Mouse (Mus musculus) heart, embryonic 10.5 days (tissue): ENCODE results near the gene Stau1. TPM values are rescaled to one million over a fixed set of nuclear protein-coding genes. Genes with fewer than 3 reads are reported as not detected.
"Not testable (repeated sequence)": the region's sequence is repeated elsewhere in the genome, so short reads cannot be mapped to it uniquely, and the experiment has no call there.

Experiments used
- DNase-seq: peaks from one replicate; pipeline ENCODE4 v3.0.0-alpha.2; 2017; ENCODE audit warnings: low spot score
- H3K27ac ChIP-seq: fragments of 300-500 bp; sonication (generic); 2 replicates; pipeline ENCODE4 v1.5.1; 2016; ENCODE audit warnings: mild to moderate bottlenecking
- H3K27me3 ChIP-seq: fragments of 300-500 bp; sonication (generic); 2 replicates; pipeline ENCODE4 v1.6.1; 2016; ENCODE audit warnings: mild to moderate bottlenecking; ENCODE audit not compliant: poor library complexity, insufficient read depth, severe bottlenecking
- H3K36me3 ChIP-seq: fragments of 300-500 bp; sonication (generic); 2 replicates; pipeline ENCODE4 v1.6.1; 2016; ENCODE audit warnings: mild to moderate bottlenecking, moderate library complexity
- H3K4me1 ChIP-seq: fragments of 300-500 bp; sonication (generic); 2 replicates; pipeline ENCODE4 v1.6.1; 2016; ENCODE audit warnings: mild to moderate bottlenecking
- H3K4me3 ChIP-seq: fragments of 300-500 bp; sonication (generic); 2 replicates; pipeline ENCODE4 v1.5.1; 2016; ENCODE audit warnings: mild to moderate bottlenecking, moderate library complexity
- H3K9me3 ChIP-seq: fragments of 300-500 bp; sonication (generic); 2 replicates; pipeline ENCODE4 v1.6.1; 2016; ENCODE audit warnings: mild to moderate bottlenecking, moderate library complexity
- WGBS: fragments of 180-500 bp; shearing (Covaris S2); methylation state at CpG from one replicate; pipeline ENCODE4 v1.1.7; 2016; 5-methylcytosine and 5-hydroxymethylcytosine counted together
- polyA plus RNA-seq: library from polyadenylated mRNA; unstranded; fragments of >200 nt; fragmentation: Nextera tagmentation; extraction: Ambion mirVana; gene quantifications from 2 replicates; pipeline ENCODE4 v1.2.1, GENCODE M21; 2016

Gene Stau1
- polyA plus RNA-seq, 1 experiment from 2014 or later: 69.0 TPM

DNA sequence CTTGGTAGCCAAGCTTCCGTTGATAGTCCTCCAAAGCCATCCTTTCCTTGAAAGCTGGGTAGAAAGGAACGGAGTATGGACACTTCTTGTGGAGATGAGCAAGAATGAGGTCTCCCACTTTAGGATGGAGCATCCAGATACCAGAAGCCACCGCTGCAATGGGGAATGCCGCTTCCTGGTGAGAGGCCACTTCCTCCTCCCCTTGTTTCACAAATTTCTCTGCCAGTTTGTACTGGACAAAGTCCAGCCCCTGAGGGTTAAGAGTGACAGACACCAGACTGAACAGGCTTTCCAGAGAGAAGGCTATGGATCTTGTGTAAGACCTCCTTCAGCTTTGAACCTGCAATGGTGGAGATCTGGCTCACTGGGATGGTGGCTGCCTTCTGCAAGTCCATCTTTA is 11.5 kb upstream of the Stau1 start:
- H3K4me3 ChIP-seq, DNase-seq, H3K9me3 ChIP-seq, H3K27ac ChIP-seq, H3K36me3 ChIP-seq, H3K27me3 ChIP-seq: not testable (repeated sequence)
- WGBS: 71% methylated on average over 4 of the region's 4 CpGs
- peaks cover 18% of the 10 kb centered on the region for H3K4me1 ChIP-seq

DNA sequence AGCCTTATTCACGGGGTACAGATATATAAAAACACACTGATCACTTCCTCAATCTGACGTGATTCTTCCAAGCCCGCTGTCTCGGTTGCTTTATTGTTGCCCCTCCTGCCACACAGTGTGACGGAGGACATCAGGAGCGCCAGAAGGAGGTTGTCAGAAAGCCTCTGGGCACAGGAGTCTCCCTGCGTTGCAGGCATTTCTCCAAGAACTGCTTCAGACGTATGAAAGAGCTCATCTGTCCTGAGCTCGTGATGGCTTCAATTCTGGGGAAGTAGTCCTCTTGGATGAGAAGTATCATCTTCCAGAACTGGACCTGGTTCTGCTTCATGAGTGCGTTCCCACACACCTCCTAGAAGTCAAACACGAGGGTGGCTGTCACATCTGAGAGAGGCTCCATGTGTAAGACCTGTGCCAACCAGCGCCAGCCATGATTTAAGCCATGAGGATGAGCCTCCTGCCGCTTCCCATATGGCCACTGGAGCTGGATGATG is 10.9 kb upstream of the Stau1 start:
- Histone ChIP-seq H3K4me1 (peaks cover 18% of the 10 kb centered on the region), H3K27me3 (no peaks in the 10 kb centered on the region), H3K27ac (no peak overlapping the region), H3K9me3 (no peaks in the 10 kb centered on the region), H3K4me3 (no peak overlapping the region), H3K36me3 (no peaks in the 10 kb centered on the region)
- DNase-seq: no peak
- 75% methylated on average over 13 of the region's 13 CpGs for WGBS

DNA sequence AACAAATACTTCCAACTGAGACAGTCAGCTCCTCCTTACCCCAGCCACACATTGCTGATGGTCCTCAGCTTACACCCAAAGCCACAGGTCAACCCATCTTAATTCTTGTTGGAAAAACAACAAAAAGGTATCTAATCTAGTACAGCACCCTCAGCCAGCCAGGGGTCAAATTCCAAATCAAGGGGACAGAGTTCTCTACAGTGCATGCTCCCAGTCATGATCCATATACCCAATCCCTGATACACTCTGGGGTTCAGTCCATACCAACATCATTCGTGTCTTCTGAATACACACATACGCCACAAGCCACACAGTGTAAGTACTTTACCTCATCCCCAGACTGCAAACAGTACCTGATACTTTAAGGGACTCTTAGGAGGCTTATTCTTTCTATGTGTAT is 10.3 kb upstream of the Stau1 start:
- no peak for DNase-seq
- peaks cover 18% of the 10 kb centered on the region for H3K4me1 ChIP-seq
- no peak overlapping the region for H3K4me3 ChIP-seq
- H3K36me3 ChIP-seq: no peaks in the 10 kb centered on the region
- no peak overlapping the region for H3K27ac ChIP-seq
- H3K27me3 ChIP-seq: no peaks in the 10 kb centered on the region
- WGBS: 79% methylated on average over 2 of the region's 2 CpGs
- no peaks in the 10 kb centered on the region for H3K9me3 ChIP-seq

DNA sequence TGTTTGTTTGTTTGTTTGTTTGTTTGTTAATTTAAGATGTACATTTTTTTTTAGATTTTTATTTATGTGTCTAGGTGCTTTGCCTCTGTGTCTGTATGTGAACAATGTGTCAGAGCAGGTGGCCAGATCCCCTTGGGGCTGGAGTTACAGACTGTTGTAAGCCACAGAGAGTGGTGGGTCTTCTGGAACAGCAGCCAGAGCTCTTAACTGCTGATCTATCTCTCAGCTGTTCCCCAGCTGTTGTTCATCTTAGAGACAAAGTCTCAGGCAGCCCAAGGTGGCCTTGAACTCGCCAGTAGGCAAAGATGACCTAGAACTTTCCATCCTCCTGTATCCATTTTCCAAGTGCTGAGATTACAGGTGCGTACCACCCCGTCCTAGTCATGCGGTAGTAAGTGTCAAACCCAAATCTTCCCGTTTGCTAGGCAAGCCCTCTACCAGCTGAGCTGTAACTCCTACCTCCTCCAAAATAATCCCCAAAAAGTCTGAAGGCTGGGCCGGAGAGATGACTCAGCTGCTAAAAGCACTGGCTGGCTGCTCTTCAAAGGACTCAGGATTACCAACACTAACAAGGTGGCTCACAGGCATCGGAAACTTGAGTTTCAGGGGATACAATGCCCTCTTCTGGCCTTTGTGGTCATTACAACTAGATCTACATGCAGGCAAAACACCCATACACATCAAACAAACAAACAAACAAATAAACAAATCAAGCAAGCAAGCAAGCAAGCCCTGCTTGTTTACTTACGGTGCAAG is 8.2 kb upstream of the Stau1 start:
- no peak overlapping the region for H3K4me3 ChIP-seq
- no peak overlapping the region for H3K27ac ChIP-seq
- no peaks in the 10 kb centered on the region for H3K36me3 ChIP-seq
- DNase-seq: no peak
- 47% methylated on average over 8 of the region's 8 CpGs for WGBS
- no peaks in the 10 kb centered on the region for H3K27me3 ChIP-seq
- peaks cover 13% of the 10 kb centered on the region for H3K4me1 ChIP-seq
- no peaks in the 10 kb centered on the region for H3K9me3 ChIP-seq

DNA sequence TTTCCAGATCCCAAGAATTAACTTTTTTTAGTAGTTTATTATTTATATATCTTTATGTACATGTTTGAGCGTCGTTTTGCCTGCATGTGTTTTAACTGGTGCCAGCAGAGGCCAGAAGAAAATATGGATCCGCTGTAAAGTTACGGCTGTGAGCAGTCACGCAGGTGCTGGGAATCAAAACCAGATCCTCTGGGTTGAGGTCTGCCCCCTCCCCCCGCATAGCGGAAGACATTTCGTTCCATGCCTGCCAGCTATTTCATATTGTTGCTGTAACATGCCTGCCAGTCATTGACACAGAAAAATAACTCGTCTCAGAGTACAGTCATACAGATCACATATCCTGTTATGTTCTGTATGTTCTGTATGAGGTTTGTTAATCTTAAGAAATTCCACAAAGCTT is 5.4 kb upstream of the Stau1 start:
- DNase-seq: no peak
- Histone ChIP-seq H3K4me1 (peaks cover 6% of the 10 kb centered on the region; the same call in 1 of the 2 replicates), H3K9me3 (no peaks in the 10 kb centered on the region), H3K36me3 (no peaks in the 10 kb centered on the region), H3K4me3 (no peak overlapping the region), H3K27me3 (no peaks in the 10 kb centered on the region), H3K27ac (no peak overlapping the region)
- 73% methylated on average over 9 of the region's 9 CpGs for WGBS

DNA sequence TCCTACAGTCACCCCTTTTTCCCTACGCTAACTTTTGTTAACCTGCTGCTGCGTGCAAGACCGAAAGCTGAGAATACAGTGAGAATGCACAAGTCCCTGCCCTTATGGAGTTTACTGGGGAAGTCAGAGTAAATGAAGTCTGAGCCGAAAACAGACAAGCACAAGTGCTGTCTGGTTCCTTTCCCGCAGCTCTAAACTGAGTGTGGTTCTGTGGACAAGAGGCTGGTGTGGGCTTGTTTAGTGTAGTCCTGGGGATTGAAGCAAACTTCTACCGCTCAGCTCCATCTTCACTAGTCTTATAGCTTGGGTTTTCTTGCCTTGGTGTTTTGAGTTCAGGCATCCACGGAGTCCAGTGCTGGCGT is 415 bp upstream of the Stau1 start:
- WGBS: 41% methylated on average over 8 of the region's 8 CpGs

GRCm38 (mm10) chr2:166995021-166995795 is 891 bp downstream of the Stau1 start:
- Histone ChIP-seq H3K27ac (peak overlapping the region; percentile 93), H3K36me3 (no peaks in the 10 kb centered on the region), H3K9me3 (no peaks in the 10 kb centered on the region), H3K4me3 (peak overlapping the region; percentile 78), H3K27me3 (no peaks in the 10 kb centered on the region), H3K4me1 (peaks cover 40% of the 10 kb centered on the region)
- peak; percentile 79 for DNase-seq
- 4% methylated on average over 28 of the region's 28 CpGs for WGBS

More for the DNA sequence above, 415 bp upstream of the Stau1 start:
- H3K9me3 ChIP-seq: no peaks in the 10 kb centered on the region
- peak overlapping the region; percentile 78 for H3K4me3 ChIP-seq
- no peaks in the 10 kb centered on the region for H3K27me3 ChIP-seq
- DNase-seq: no peak
- no peaks in the 10 kb centered on the region for H3K36me3 ChIP-seq
- H3K27ac ChIP-seq: peak overlapping the region; percentile 93
- peaks cover 29% of the 10 kb centered on the region for H3K4me1 ChIP-seq

DNA sequence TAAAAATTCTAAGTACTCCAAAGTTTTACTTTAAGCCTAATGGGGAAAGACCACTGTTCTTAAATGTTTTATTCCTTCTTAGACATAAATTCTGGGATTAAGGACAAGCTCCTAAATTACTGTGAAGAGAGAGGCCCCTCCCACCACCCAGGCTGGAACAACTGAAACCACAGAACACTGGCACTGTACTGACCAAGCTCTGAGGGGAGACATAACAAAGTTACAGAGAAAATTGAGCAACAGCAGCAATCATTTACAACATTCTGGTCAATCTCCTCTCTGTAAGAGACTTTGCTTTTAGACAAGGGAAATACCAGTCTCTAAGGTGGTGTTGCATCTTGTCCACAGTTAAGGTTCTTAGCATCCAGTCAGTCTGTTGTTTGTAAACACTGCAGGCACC is 4.2 kb downstream of the Stau1 start:
- Histone ChIP-seq H3K27ac (no peak overlapping the region), H3K4me3 (no peak overlapping the region), H3K27me3 (no peaks in the 10 kb centered on the region), H3K9me3 (no peaks in the 10 kb centered on the region), H3K36me3 (no peaks in the 10 kb centered on the region), H3K4me1 (peaks cover 47% of the 10 kb centered on the region)
- no peak for DNase-seq

- Histone ChIP-seq H3K27me3 (no peaks in the 10 kb centered on the region), H3K36me3 (no peaks in the 10 kb centered on the region), H3K9me3 (no peaks in the 10 kb centered on the region), H3K4me3 (no peak overlapping the region), H3K27ac (no peak overlapping the region), H3K4me1 (peaks cover 38% of the 10 kb centered on the region)
- 76% methylated on average over 7 of the region's 7 CpGs for WGBS
- DNase-seq: no peak
Measured at GRCm38 (mm10) chr2:166990861-166991260, 5.2 kb downstream of the Stau1 start.

DNA sequence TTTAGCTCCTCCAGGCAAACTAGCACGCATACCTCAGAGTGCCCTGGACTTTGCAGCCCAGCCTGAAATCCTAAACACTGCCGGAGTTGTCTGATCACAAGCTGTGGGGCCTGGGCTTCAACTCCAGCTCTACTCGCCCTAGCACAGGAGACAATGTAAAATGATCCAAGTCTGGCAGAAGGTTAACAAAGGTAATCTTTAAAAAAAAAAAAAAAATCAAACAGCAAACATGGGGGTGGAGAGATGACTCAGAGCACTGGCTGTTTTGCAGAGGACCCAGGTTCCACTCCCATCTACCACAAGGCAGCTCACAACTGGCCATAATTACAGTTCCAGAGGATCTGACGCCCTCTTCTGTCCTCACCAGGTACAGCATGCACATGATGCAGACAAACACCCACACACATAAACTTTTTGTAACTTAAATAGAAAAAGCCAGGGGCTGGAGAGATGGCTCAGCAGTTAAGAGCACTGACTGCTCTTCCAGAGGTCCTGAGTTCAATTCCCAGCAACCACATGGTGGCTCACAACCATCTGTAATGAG is 12.7 kb downstream of the Stau1 start:
- H3K9me3 ChIP-seq: no peaks in the 10 kb centered on the region
- H3K27me3 ChIP-seq: no peaks in the 10 kb centered on the region
- no peaks in the 10 kb centered on the region for H3K36me3 ChIP-seq
- no peak for DNase-seq
- H3K4me1 ChIP-seq: no peaks in the 10 kb centered on the region
- 77% methylated on average over 4 of the region's 4 CpGs for WGBS
- H3K4me3 ChIP-seq: no peak overlapping the region
- H3K27ac ChIP-seq: no peak overlapping the region

- H3K4me1 ChIP-seq: peaks cover 26% of the 10 kb centered on the region
- no peak overlapping the region for H3K27ac ChIP-seq
- DNase-seq: no peak
- H3K4me3 ChIP-seq: no peak overlapping the region
- no peaks in the 10 kb centered on the region for H3K36me3 ChIP-seq
- 86% methylated on average over 2 of the region's 2 CpGs for WGBS
- no peaks in the 10 kb centered on the region for H3K27me3 ChIP-seq
- no peaks in the 10 kb centered on the region for H3K9me3 ChIP-seq
Measured at GRCm38 (mm10) chr2:166980161-166980560, 15.9 kb downstream of the Stau1 start.

DNA sequence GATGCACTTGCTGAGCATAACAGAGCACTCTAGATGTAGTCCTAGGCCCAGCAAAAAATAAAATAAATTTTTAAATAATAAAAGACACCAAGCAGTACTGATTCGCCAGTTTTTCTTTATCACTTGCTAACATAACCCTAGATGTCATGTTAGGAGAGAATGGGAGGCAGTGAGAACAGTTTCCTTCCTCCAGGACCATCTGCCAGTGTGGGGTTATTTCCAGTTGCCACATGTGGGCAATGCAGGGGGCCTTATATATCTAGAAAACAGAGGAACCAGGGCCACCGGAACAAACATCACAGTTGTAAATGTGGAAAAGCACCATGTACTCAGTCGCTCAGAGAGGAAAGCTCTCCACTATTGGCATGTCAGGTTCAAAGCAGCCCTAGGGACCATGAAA is 18.6 kb downstream of the Stau1 start:
- no peaks in the 10 kb centered on the region for H3K9me3 ChIP-seq
- H3K4me3 ChIP-seq: no peak overlapping the region
- 0 out of 2 replicates have a peak overlapping the region, but pooled peaks have one; percentile 6 for H3K27ac ChIP-seq
- no peak for DNase-seq
- peaks cover 37% of the 10 kb centered on the region for H3K4me1 ChIP-seq
- H3K36me3 ChIP-seq: no peaks in the 10 kb centered on the region
- H3K27me3 ChIP-seq: no peaks in the 10 kb centered on the region
- WGBS: 71% methylated on average over 3 of the region's 3 CpGs

DNA sequence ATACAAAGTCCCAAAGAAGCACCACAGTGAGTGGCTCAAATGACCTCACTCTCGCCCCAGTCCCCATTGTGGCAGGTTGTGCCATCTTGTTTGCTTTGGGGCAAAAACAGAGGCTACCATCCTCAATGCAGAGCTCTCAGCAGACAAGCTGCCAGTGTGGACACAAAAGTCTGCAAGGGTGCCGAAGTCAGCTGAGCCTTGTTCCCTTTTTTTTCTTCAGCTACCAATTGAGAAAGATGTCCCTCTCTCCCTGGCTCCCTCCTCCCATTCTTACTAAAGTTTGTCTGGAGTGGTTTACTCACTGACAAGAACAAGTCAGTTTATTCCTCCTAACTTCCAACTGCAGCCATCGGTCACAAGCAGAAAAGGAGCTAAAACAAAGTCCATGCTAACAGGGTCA is 19.7 kb downstream of the Stau1 start:
- H3K36me3 ChIP-seq: no peaks in the 10 kb centered on the region
- no peaks in the 10 kb centered on the region for H3K9me3 ChIP-seq
- DNase-seq: no peak
- WGBS: 74% methylated on average over 3 of the region's 3 CpGs
- no peaks in the 10 kb centered on the region for H3K27me3 ChIP-seq
- peaks cover 37% of the 10 kb centered on the region for H3K4me1 ChIP-seq
- H3K27ac ChIP-seq: no peak overlapping the region; the same call in 1 of the 2 replicates
- H3K4me3 ChIP-seq: no peak overlapping the region
